Mouse (Mus musculus) E14TG2a.4 (cell line): Measurements from ENCODE around the gene BC016579.

ENCODE experiments used
- CTCF ChIP-seq: conservative IDR thresholded peaks from 2 replicates; pipeline ENCODE4 v1.5.1; 2014; ENCODE audit warnings: low read length
- NANOG ChIP-seq: IDR thresholded peaks from 2 replicates; pipeline ENCODE4 v1.6.1; 2014; ENCODE audit warnings: borderline replicate concordance, low read length, mixed read lengths

DNA sequence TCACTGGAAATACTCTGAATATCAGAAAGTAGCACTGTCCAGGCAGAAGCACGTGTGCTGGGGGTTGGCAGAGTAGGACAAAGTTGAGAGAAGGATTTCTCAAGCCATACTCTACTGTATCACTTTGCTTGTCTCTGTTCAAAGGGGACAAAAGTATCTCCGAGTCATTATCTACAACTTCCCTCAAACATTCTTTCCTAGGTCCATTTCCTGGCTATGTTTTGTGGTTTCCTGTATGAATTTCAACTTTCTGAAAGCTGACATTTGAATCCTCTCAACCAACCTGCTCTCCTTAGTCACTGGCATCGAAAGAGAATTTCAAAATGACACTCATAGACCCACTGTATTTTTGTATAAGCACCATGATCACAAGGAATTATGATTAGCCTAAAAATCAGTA, 14.3 kb upstream of the BC016579 start:
- TF ChIP-seq NANOG (no peak), CTCF (no peak)
